Mouse (Mus musculus): ENCODE data around the gene Kcnj6. TPM values are rescaled to one million over a fixed set of nuclear protein-coding genes. Genes with fewer than 3 reads are reported as not detected.

Gene Kcnj6
- total RNA-seq, 2 experiments from 2014 or later, result not detected

DNA sequence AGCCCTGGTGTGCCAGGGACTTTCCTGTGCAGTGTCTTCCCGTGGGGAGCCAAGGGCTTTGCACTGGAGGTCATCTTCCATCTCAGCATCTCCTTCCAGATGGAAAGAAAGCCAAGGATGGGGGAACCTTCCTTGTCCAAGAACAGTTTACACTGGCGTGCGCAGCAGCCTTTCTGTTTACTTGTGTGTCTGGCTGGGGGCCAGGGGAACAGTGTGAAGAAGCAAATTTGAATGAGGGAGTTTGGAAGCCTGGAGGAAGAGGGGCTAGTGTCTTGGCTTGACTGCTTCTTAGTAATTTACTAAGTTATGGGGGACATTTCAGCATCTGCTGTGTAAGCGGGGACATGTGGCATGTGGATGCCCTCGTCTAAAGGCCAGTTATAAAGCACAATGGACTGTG is 50.7 kb downstream of the Kcnj6 start:
- no peak for DNase-seq
- intact Hi-C loops (cut with DNase I), result no loop called here

DNA sequence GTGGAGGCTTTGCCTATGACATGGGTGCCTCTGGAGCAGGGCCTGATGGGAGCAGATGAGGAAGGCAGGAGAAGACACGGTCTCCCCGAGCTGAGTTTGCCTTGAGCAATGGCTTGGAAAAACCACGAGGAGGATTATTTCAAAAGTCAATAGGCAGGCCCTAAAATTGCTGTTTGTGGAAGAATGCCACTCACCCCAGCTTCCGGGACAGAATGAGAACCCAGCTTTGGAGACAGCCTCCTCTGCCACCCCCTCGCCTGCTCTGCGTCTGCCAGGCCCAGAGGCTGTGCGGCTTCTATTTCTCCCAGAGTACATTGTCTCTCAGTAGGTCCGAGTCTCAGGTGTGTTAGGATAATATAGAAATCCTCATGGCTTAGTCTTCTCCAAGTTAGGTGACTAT is 64.8 kb downstream of the Kcnj6 start:
- intact Hi-C loops (cut with DNase I), result no loop called here

DNA sequence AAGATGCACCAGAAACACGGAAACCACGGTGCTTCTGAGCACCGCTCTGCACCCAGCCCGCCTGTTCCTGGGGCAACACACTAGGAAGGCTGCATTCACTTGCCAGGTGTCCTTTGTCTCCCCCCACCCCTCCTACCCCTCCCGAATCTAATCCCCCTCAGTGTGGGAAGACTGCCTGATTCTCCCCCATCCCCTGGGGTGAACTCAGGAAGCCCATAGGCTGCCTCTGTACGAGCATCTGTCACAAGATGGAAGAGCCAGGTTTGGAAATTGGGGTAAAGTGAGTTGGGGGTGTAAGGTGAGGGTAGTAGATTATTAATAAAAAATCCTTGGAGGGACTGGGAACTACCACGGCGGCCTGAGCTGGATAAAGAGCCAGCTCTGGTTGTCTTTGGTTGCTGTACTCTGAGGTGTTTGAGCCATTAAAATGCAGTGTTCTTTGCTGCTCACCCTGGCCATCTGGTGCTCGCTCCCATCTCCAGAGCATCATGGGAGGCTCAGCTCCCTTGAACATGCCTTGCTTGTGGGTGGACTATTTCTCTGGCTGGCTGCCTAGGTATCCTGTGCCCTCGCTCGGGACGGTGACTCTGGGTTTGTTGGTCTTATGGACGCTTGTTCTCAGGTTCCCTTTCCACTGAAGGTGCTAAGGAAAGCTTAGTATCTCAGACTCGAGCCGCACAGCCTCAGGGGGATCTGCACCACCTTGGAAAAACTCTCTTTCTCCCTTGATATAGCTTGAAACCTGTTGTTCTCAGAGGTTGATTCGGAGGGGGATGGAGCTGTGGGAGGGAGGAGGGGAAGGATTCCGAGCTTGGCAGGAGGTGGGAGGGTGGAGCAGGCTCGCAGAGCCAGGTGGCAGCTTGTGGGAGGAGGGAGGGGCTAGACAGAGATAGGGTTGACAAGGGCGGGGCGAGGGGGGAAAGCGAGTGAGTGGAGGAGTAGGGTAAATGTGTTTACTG is 65.9 kb downstream of the Kcnj6 start:
- intact Hi-C loops (cut with DNase I), result no loop called here
- no peak for DNase-seq

More for the DNA sequence above, 64.8 kb downstream of the Kcnj6 start:
- DNase-seq, result no peak

DNA sequence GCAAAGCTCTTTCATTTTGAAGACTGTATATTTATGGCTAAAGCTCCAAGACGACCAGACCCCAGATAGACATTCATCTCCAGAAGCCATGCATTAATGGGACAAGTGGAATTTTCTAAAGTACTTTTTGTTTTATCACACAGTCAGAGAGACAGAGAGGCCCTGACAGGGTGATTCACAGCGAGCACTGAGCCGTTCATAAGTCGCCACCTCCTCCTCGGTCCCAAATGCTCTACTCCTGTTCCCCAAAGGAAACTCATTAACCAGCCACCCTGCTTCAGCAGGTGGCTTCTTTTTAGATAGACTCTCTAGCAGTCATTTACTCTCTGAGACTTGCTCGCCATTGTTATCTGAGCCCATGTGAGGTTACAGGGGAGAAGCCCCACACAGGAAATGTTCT is 72.1 kb downstream of the Kcnj6 start:
- intact Hi-C loops (cut with DNase I), result no loop called here
- DNase-seq, result no peak

DNA sequence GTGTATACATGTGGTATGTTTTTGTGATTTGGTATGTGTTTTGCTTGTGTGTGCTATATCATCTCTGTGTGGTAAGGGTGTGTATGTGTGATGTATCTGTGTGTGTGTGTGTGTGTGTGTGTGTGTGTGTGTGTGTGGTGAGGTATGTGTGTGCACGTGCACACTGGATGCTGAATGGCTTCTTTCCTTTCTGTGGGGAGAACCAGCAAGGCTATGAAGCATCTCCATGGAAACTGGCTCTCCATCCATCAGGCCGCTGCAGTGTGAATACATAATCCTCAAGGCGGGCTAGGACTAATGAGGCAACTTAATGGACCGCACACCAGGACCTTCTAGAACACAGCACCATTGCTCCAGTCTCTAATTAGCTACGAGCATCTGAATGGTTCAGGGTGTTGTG is 78.3 kb downstream of the Kcnj6 start:
- intact Hi-C loops (cut with DNase I), result no loop called here
- DNase-seq, result no peak

DNA sequence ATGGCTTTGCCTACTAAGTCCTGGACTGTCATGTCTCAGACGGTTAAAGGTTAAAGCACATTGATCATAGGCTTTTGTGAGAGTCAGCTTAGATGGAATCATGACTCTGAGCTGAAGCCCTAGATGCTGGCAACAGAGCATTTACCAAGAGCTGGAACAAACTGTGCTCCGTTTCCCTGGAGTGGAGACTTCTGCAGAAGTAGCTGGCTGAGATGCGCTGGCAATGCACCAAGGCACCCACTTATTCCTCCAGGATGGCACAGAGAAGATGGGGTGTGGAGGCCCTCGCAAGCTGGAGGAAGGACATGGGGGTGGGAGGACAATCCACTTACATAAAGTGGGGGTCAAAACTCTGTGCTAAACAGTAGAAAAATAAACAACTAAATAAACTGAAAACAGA is 91.5 kb downstream of the Kcnj6 start:
- no peak for DNase-seq
- intact Hi-C loops (cut with DNase I), result no loop called here

DNA sequence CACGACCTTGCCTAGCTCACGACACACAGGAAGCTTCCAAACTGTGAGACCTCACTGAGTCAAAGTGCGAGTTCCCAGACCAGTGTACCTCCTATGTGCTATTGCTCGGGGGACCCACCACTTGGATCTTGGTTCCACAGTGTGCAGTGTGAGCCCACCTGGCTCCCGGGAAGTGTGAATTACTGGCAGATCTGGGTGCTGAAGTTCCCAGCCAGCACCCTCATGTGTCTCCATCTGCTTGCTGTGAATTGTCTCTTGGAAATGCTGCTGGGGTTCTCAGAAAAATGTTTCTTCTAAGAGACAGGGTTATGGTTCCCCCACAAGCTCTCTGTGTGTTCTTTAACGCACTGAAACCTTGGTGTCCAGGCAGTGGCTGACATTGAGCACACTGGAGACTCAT is 98.7 kb downstream of the Kcnj6 start:
- intact Hi-C loops (cut with DNase I), result no loop called here
- no peak for DNase-seq

DNA sequence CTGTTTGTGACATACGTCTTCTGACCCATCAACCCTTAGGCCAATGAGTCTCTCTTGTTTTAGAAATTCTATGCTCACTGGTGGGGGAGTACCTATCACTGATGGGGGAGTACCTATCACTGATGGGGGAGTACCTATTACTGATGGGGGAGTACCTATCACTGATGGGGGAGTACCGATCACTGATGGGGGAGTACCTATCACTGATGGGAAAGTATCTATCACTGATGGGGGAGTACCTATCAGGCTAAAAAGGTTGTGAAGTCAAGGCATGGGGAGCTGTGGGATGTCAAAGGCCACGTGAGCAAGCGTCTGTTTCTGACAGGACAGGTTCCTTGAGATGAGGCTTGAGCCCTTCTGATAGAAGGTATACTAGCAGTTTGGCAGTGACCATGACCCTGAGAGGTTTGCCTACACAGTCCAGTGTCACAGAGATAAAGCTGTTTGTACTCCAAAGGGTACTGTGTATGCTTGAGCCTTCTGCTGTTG is 105.3 kb downstream of the Kcnj6 start:
- no peak for DNase-seq
- intact Hi-C loops (cut with DNase I), result no loop called here

DNA sequence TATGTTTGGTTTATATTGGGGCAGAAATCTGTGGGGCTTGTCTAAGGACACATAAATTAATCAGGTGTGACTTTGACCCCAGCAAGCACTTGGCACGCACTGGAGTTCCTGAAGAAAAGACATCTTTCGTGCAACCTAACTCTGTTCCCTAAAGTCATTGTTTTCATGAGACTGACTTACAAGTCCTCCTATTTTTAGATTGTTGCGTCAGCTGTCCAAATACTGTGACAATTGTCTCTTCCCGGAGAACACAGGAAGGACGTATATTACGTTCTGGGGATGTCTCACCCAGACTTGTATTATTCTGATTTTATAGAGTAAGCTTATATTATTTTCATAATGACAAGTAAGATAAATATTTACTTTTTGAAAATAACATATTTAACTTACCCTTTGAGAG is 106.9 kb downstream of the Kcnj6 start:
- no peak for DNase-seq

DNA sequence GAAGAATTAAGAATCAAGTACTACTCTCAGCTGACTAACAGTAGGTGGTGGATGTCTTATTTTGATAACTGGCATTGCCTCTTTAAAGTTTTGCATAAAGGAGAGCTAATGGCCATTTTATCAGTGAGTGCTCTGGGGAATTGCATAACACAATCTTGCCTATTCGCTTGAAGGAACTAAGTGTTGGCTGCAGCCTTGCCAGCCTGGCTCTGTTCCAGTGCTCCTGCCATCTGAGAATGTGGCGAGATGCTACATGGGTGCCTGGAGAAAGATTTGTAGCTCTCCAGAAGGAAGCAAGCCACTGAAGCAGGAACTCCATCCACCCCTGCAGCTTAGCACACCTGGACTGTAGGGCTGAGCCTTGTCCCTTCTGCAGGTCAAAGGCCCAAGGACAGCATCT is 107.4 kb downstream of the Kcnj6 start:
- intact Hi-C loops (cut with DNase I), result no loop called here
- DNase-seq, result peak; percentile 1 to 3

More for the DNA sequence above, 106.9 kb downstream of the Kcnj6 start:
- intact Hi-C loops (cut with DNase I), result no loop called here

DNA sequence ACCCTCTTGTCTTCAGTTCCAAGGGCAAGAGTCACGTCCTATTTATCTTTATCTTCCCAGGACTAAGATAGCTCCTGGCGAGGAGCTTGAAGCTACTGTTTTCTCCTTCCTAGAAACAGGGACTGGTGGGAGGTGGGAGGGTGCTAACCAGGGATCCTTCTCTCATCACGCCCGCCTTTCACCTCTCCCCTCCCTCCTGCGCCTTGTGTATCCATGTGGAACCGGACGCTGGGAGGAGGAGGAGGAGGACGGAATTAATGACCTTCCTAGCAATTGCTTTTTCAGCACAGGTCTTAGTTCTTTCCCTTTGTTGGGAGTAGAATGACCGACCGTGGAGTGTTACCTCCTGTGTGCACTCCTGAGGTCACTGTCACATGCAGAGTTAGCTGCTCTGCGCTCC is 108.9 kb downstream of the Kcnj6 start:
- DNase-seq, result no peak
- intact Hi-C loops (cut with DNase I), result no loop called here

DNA sequence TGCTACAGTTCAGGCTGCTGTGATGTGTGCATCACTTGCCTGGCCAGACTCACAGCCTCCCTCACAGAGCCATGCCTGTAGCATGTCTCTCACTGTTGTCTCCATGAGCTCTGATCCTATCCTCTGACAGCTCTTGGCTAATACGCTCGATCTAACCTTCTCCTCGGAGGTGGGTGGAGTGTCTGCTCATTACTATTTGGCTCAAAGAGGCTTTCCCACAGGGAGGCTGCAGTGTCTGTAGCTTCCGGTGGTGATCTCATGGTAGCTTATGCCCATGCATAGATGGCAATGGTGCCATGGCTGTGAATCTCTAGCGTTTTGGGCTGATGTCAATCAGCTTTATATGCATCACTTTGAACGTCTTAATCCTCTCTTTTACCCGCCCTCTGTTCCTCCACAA is 111.1 kb downstream of the Kcnj6 start:
- DNase-seq, result no peak
- intact Hi-C loops (cut with DNase I), result no loop called here

DNA sequence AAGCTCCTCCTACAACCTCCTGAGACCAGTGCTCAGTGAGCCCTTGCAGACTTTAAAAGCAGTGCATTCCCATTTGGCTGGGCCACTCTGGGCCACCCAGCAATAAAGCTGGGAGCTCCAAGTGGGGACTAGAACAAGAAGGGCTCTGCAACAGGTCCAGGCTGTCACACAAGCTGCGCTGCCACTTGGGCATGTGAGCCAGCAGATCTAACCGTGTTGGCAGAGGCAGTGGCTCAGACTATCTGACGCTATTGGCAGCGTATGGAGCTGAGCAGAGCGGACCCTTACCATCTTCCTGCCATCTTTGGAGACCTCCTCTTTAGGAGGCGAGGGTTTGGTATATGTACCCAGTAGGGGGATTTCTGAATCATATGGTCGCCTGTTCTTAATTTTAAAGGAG is 112.4 kb downstream of the Kcnj6 start:
- intact Hi-C loops (cut with DNase I), result no loop called here
- DNase-seq, result no peak

DNA sequence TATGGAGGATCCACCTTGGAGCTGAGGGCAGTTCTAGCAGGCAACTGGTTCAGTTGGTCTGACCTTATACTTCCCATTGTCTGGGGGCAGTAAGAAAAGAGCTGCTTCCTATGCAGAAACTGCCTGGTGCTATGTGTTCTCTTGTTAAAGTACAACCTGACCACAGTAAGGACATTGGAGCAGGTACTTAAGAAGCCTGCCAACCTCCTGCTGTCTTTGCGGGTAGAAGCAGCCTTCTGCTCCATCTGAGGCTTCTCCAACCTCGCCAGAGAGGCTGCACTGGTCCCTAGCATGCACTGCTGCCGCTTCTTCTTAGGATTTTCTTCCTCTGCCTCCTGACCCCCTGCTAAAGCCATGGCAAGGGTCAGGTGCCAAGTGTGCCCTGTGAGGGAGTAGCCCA is 113.6 kb downstream of the Kcnj6 start:
- intact Hi-C loops (cut with DNase I), result no loop called here
- DNase-seq, result no peak

DNA sequence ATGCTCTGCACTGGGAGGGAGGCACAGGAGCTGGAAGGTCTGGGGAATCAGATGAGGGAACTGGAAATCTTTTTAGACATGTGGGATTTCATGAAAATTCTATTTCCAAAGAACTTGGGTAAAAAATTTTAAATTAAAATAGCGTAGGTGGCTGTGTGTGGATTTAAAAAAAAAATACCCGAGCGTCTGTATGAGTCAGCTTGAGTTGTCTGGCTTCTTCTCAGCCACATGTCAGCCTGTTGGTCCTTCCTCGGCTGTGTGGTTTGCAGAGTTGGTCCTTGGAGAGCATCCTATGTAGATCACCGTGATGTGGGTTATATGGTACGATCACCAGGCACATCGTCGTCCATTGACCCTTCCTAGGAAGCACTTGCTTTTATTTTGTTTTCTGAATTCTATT is 114.3 kb downstream of the Kcnj6 start:
- no peak for DNase-seq
- intact Hi-C loops (cut with DNase I), result no loop called here

DNA sequence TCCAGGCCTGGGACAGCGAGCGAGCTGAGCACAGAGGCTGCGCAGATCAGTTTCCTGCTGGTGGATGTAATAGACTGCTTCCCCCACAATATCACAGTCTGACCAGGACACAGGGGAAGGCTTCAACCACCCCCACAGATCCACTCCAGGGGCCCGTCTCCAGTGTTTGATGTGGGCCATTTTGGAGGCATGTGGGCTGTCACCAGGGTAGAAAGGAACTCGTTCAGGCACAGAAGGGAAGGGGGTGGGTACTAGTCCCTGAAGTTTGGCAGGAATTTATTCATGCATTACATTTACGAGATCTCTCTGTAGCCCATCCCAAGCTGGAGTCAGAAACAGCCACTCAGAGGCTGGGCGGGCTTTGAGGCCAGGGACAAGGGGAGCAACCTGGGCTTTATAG is 115.4 kb downstream of the Kcnj6 start:
- no peak for DNase-seq
- intact Hi-C loops (cut with DNase I), result no loop called here

DNA sequence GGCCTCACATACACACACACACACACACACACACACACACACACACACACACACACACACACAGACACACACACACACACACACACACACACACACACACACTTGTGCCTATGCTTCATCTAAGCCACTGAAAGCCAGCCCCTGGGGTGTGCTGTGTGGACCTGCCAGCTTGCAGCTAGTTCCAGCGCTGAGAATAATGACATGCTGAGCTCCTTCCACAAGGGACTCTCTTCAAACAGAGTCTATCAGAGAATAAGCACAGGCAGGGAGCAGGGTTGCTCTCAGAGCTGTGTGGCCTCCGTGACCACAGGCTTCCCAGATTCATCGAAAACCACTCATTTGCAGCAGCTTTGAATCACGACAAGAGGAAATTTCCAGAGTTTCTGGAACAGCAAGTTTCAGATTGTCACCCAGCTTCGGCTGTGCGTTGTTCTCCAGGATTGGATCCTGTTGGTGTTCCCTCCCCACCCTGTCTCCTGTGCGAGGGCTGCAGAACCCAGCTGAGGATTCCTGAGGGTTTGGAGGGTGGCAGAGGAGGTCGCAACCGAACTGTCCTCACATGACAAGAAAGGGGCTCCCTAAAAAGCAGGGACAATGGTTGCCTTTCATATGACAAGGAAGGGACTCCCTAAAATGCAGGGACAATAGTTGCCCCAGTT is 124.8 kb downstream of the Kcnj6 start:
- intact Hi-C loops (cut with DNase I), result no loop called here
- DNase-seq, result no peak

DNA sequence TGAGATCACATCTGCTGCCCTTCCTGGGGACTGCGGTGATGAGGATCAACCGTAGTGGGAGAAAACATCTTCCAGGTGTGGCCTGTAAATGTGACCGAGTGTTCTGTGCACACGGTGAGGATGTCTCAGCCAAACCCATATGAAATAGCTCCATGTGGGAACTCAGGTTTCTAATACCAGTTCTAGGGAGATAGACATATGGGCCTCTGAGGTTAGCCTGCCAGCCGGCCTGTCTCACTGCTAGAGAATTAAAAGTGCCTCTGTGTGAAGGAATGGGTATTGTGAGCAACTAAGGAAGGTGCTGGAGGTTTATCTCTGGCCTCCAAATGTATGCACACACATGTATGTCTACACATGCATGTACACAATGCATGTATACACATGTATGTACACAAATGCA is 129.1 kb downstream of the Kcnj6 start:
- intact Hi-C loops (cut with DNase I), result no loop called here
- DNase-seq, result no peak

DNA sequence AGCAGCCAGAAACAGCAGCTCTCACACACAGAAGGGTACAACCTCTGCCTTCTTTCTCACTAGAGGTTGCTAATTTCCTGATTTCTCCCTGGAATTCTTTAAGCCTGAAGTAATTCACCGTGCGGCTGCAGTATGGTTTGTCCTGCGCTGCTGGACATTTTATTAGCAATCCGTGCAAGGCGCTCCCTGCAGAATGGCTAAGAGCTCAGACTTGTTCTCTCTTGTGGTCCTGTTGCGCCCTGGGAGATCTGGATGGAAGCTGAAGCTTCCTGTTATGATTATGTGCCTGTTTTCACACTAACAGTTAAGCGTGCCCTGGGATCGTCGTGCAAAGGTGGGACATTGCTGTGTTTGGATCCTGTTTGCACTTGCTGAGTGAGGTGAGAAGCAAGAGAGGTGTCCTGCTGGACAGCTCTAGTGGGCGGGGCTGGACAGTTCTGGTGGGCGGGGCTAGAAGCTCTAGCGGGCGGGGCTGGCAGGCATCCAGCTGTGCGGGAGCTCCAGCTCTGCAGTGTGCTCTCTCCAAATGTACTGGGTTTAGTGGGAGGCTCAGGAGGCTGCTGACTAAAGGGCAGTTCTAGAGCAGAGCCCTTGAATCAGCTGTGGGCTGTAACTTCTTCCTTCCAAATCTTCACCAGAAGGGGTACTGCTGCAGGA is 131.1 kb downstream of the Kcnj6 start:
- DNase-seq, result no peak
- intact Hi-C loops (cut with DNase I), result no loop called here

DNA sequence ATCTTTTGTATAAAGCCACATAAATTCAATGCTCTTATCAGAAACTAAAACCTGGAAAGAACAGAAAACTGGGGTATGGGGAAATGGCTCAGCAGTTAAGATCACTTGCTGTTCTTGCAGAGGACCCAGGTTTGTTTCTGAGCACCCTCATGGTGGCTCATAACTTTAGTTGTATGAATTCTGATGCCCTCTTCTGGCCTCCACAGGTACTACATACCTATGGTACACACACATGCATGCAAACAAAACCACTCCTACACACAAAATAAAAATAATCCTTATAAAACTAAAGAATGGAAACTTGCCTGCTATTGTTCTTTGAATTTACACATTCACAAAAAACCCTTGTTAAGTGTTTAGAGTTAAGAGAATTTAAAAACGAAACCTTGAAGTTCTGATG is 131.7 kb downstream of the Kcnj6 start:
- intact Hi-C loops (cut with DNase I), result no loop called here
- DNase-seq, result no peak

DNA sequence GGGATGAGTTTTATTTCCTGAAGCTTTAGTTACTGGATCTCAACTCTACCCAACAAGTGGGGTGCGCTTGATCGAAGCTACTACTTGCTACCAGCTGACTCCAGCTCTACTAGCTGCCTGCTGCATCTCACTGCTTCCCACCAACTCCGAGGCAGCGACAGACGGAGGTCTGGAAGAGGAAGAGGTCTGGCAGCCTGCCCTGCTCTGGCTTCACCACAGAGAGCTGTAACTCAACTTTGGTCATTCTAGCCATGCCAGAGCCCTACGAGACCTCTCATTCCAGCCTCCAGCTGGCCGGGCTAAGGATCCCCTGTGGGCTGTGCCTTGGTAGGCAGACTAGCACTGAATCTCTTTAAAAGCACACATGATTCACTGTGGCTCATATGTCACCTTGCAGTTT is 132.4 kb downstream of the Kcnj6 start:
- DNase-seq, result no peak

DNA sequence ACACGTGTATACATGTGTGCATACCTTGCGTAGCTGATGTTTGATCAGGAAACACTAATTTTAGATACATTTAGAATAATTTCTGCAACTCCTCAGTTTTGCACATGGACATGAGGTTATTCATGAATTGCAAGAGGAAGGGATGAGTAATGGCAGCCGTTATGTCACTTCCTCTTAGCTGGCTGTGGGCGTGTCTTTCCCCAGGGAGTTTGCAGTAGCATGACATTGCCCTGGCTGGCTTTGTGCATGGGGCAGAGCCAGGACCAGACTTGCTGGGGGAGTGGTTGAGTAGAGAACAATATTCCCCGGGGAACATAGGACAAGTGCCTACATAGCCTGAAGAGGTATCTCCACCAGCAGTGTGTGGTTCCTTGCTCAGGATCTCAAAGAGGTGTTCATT is 134.0 kb downstream of the Kcnj6 start:
- intact Hi-C loops (cut with DNase I), result no loop called here
- no peak for DNase-seq

More for the DNA sequence above, 132.4 kb downstream of the Kcnj6 start:
- intact Hi-C loops (cut with DNase I), result no loop called here
